9 mouse cellular contexts compared by ENCODE assay signal in the genomic region with DNA sequence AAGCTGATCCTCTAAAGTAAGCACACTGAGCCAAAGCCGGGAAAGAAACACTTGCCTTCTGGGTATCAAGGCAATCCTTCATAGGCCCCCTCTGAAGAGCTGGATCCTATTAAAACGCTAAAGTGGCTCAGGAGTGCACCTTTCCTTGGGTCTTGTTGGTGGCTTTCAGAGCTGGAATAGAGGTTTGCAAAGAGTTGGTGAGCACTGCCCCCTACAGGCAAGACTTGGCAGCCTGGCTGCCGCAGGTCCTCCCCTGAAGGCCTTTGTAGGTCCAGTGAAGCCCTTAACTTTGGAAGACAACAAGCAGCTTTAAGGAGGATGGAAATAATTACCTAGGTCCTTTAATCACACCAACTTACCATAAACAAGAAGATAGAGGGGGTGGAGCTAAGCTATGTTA. TPM values are rescaled to one million over a fixed set of nuclear protein-coding genes. Genes with fewer than 3 reads are reported as not detected.
DNase-seq lines count a peak whose midpoint lies in the region; TF ChIP-seq lines count a peak whose summit lies in the region.
"Had no signal": no experiment of that assay in that cellular context is flagged by ENCODE, and none has a peak within 500 bp of the region (broad histone marks: within the 10 kb centered on the region; RNA-seq: fewer than 3 reads in every experiment).

No protein-coding gene starts in this region.

- peaks cover 10% of the 10 kb centered on the region for H3K79me2 ChIP-seq in MEL (ENCODE audit: control insufficient read depth, insufficient read depth, low read length, poor library complexity)

- peaks cover 0 to 19% of the 10 kb centered on the region in 2 experiments; a peak in 2 of 4 replicates for H3K36me3 ChIP-seq in MEL (ENCODE audit: control insufficient read depth in 1 of 2, insufficient read depth in 2 of 2, low read length in 2 of 2)
- H3K36me3 ChIP-seq: neural tube, embryonic 13.5 days had no signal

- peak; percentile 84 to 93 (median 89) for TF ChIP-seq CTCF in MEL (IDR thresholded peaks at IDR 0.05 in 2 of 3, conservative IDR thresholded peaks at IDR 0.05 in 1 of 3; ENCODE audit: control insufficient read depth in 1 of 3, insufficient read depth in 1 of 3, low read depth in 2 of 3, low read length in 3 of 3, poor library complexity in 1 of 3, severe bottlenecking in 1 of 3)
- peak; percentile 97 for TF ChIP-seq CTCF in left cerebral cortex, adult 2 months (IDR thresholded peaks at IDR 0.05)

- intact Hi-C loops in gastrocnemius, postnatal 14 days (cut with DNase I; ENCODE audit: low total_unique reads), result no loop called here
- intact Hi-C loops in left cerebral cortex, adult 2 months (cut with DNase I), result loop anchor here (1.0 to 2.0 kb wide), 3 partner anchors 105 to 302 kb away; no protein-coding TSS in a partner anchor

- peaks cover 5 to 19% of the 10 kb centered on the region in 2 experiments for H3K4me1 ChIP-seq in MEL (ENCODE audit: control insufficient read depth in 1 of 2, insufficient read depth in 2 of 2, low read length in 2 of 2)

- no peaks in the 10 kb centered on the region for H3K9me3 ChIP-seq in MEL (replicated peaks; ENCODE audit: insufficient read depth, low read length)
- H3K9me3 ChIP-seq: neural tube, embryonic 13.5 days had no signal

- H3K27ac ChIP-seq in MEL (ENCODE audit: control insufficient read depth, low read depth, low read length), result no peak overlapping the region
- H3K27ac ChIP-seq in left cerebral cortex, adult 2 months, result no peak overlapping the region
- H3K27ac ChIP-seq: neural tube, embryonic 13.5 days had no signal

- no peak overlapping the region for H3K9ac ChIP-seq in MEL (ENCODE audit: control insufficient read depth, low read depth, low read length, poor library complexity, severe bottlenecking)
- H3K9ac ChIP-seq: neural tube, embryonic 13.5 days had no signal

- H3K27me3 ChIP-seq in MEL (ENCODE audit: control insufficient read depth in 1 of 2, insufficient read depth in 2 of 2, low read length in 2 of 2), result peaks cover 0 to 1% of the 10 kb centered on the region in 2 experiments; a peak in 3 of 4 replicates

- TF ChIP-seq POLR2A in MEL (IDR thresholded peaks at IDR 0.05; ENCODE audit: control insufficient read depth in 1 of 2, insufficient read depth in 1 of 2, low read depth in 1 of 2, low read length in 2 of 2, poor library complexity in 1 of 2), result no peak

- TF ChIP-seq EP300 in MEL (IDR thresholded peaks at IDR 0.05; ENCODE audit: low read depth in 1 of 2, low read length in 2 of 2), result no peak

- peak; percentile 80 for DNase-seq in layer of hippocampus, adult 11-12 months (ENCODE audit: low spot score)
- DNase-seq in layer of hippocampus, adult 9-10 months (ENCODE audit: low spot score), result no peak
- DNase-seq in MEL (ENCODE audit: low read depth, low spot score), result peak; percentile 74
- DNase-seq in cerebellum, adult 8-10 months, result peak; percentile 67
- DNase-seq in gastrocnemius, postnatal 14 days, result peak; percentile 64
- DNase-seq in left cerebral cortex, adult 2 months (ENCODE audit: extremely low spot score in 1 of 2, low spot score in 2 of 2), result peak; percentile 69 to 76
- peak; percentile 88 for DNase-seq in naive thymus-derived CD4-positive, alpha-beta T cell, adult 2 months (ENCODE audit: low read depth)
- DNase-seq in thymus, postnatal 14 days, result peak; percentile 64

- TF ChIP-seq RAD21 in MEL (IDR thresholded peaks at IDR 0.05; ENCODE audit: low read depth, low read length), result peak; percentile 86

- H3K4me3 ChIP-seq in MEL (ENCODE audit: control insufficient read depth in 1 of 2, insufficient read depth in 1 of 2, low read depth in 2 of 2, low read length in 2 of 2), result no peak overlapping the region
- H3K4me3 ChIP-seq in left cerebral cortex, adult 2 months, result no peak overlapping the region
- H3K4me3 ChIP-seq: neural tube, embryonic 13.5 days had no signal

TF ChIP-seq in MEL, 35 proteins besides CTCF, POLR2A, EP300 and RAD21:
- TF ChIP-seq SMC3 (IDR thresholded peaks at IDR 0.05; ENCODE audit: low read depth, low read length) (peak; percentile 64), ZC3H11A (IDR thresholded peaks at IDR 0.05; ENCODE audit: low read depth, low read length) (peak; percentile 44), TCF12 (IDR thresholded peaks at IDR 0.05; ENCODE audit: low read depth, low read length) (no peak)

RNA-seq across cellular contexts. Expression of a gene that starts 2.4 kb away (rescaled TPM):
- 40.3 and 44.9 TPM in 2 replicates for total RNA-seq in MEL (2012; rRNA removed)
- 10 to 100 TPM in 1 of 2 experiments, not detected in 1; 54.5 TPM for polyA plus RNA-seq in MEL (2012; ENCODE audit: insufficient read depth in 1 of 2, insufficient read length in 2 of 2, low read depth in 1 of 2, low replicate concordance in 2 of 2, missing spikeins in 1 of 2)
- 1 to 10 TPM; 4.7 to 5.3 TPM for total RNA-seq in gastrocnemius, postnatal 14 days (2021)
- total RNA-seq in left cerebral cortex, adult 2 months (2021), result 10 to 100 TPM; 18.4 to 22.0 TPM

RNA-seq across cellular contexts. Expression of a gene that starts 10.4 kb away (rescaled TPM):
- 29.3 and 38.6 TPM in 2 replicates for total RNA-seq in MEL (2012; rRNA removed)
- polyA plus RNA-seq in MEL (2012; ENCODE audit: insufficient read depth in 1 of 2, insufficient read length in 2 of 2, low read depth in 1 of 2, low replicate concordance in 2 of 2, missing spikeins in 1 of 2), result 10 to 100 TPM in 1 of 2 experiments, not detected in 1; 44.7 TPM
- total RNA-seq in gastrocnemius, postnatal 14 days (2021), result 10 to 100 TPM; 22.5 to 25.2 TPM
- total RNA-seq in left cerebral cortex, adult 2 months (2021), result 10 to 100 TPM; 30.7 to 35.5 TPM

RNA-seq across cellular contexts. Expression of a gene that starts 18.9 kb away (rescaled TPM):
- 0.10 and 0.15 TPM in 2 replicates for total RNA-seq in MEL (2012; rRNA removed)
- polyA plus RNA-seq in MEL (2012; ENCODE audit: insufficient read depth in 1 of 2, insufficient read length in 2 of 2, low read depth in 1 of 2, low replicate concordance in 2 of 2, missing spikeins in 1 of 2), result under 1 TPM in 1 of 2 experiments, not detected in 1; 0.56 TPM
- under 1 TPM; 0.29 to 0.97 TPM for total RNA-seq in gastrocnemius, postnatal 14 days (2021)
- 1 to 10 TPM; 5.1 to 7.2 TPM for total RNA-seq in left cerebral cortex, adult 2 months (2021)
